Mouse (Mus musculus): ENCODE measurements around the gene Ezr.

DNA sequence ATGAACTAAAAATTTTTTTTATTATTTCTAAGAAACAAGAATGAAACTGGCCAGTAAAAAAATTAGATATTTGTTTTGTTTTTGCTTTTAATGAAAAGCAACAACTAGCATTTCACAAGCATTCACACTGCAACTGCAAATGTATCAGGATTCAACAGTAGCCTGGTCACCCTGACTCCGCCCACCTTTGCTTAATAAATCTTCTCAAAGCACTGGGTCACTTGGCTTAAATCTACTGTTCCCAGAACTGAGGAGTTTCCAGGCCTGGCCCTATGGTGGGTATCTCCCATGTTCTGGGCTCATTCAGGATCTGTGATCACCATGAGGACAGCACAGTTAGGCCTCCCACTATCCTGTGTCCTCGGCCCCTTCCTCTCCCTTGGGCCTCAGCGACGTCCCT lies 17.9 kb downstream of the Ezr start:
- TF ChIP-seq GATA1 (IDR thresholded peaks at IDR 0.05; ENCODE audit: borderline replicate concordance, low read length): no peak
- no peak for TF ChIP-seq FLI1 (IDR thresholded peaks at IDR 0.05; ENCODE audit: low read length)

All from megakaryocyte, embryonic 14.5 days (primary cell).